Mouse (Mus musculus) heart, postnatal 25 days (tissue): ENCODE measurements around the gene Acbd5. TPM values are rescaled to one million over a fixed set of nuclear protein-coding genes. Genes with fewer than 3 reads are reported as not detected.
A peak's percentile ranks its signal among the peaks of the same experiment; 100 is the strongest.
"Not testable (repeated sequence)": the region's sequence is repeated elsewhere in the genome, so short reads cannot be mapped to it uniquely, and the experiment has no call there.

Source experiments
- DNase-seq: peaks from one replicate; pipeline ENCODE4 v3.0.0; 2022; ENCODE audit warnings: low spot score
- intact Hi-C: fragments of 180-260 bp; cut with DNase I; formaldehyde crosslinking; loops from one replicate; pipeline ENCODE4 v1.15.1; 2025
- total RNA-seq, 2 experiments: library from RNA; stranded (reverse); gene quantifications; 2 replicates each; pipeline ENCODE4 v1.2.3; 2021

Gene Acbd5
- 10 to 100 TPM; 25.0 to 30.2 TPM for total RNA-seq

DNA sequence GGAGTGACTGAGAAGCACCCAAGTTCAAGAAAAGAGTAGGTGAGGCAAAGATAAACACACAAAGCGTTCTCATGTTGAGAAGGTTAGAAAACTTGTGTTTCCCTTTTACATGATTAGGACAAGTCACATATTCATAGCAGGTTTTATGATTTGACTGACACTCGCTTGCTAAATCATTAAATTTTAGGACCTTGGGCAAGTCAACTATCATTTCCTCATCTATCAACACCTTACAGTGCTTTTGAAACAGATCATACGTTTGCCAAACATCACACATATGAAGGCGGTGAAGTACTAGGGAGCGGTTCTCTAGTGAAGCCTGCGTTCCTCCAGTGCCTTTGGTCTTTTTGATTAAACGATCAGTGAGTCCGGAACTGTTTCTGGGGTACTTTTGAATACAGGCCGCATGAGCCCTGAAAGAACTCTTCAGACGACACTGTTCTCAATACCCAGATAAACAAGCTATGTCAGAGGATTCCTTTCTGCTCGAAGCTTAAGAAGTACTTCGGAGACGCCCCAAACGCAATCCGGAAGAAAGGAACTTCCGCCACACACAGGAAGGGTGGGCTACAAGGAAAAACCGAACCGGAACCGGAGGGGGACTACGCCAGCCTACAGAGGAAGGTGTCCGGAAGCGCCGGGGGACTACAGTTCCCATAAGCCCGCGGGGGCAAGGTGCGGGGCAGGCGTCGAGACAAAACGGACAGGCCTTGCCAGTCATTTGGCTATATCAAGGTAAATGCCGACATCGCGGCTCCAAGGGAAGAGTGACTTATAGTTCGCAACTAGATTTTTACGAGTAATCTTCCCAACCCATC lies at the start of gene Acbd5:
Gene Acbd5, plus strand, starts transcription at position 616 of the 818 bp plus-strand sequence.
- intact Hi-C loops, result loop anchor here (1.0 to 10.0 kb wide), 3 partner anchors 28 to 173 kb away; partner anchors contain the start of gene Pdss1
- DNase-seq, result peak; percentile 92

DNA sequence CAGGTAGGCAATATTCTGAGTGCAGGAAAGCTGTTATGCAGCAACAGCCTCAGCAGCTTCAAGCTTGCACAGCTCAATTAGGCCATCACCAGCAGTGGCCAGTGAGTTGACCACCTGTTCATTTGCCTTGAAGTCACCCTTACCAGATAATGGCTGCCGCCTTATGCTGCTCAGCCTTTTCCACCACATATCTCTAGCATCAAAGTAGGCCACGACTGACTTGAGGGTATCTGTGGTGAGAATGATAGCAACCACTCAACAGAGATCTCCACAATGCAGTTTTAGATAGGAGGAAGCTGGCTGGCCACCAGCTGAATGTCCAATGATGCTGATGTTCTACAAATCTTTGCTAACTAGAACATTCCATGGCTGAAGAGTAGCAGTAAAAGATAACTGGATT lies 48.8 kb upstream of the Acbd5 start:
- DNase-seq, result no peak
- intact Hi-C loops, result no loop called here

DNA sequence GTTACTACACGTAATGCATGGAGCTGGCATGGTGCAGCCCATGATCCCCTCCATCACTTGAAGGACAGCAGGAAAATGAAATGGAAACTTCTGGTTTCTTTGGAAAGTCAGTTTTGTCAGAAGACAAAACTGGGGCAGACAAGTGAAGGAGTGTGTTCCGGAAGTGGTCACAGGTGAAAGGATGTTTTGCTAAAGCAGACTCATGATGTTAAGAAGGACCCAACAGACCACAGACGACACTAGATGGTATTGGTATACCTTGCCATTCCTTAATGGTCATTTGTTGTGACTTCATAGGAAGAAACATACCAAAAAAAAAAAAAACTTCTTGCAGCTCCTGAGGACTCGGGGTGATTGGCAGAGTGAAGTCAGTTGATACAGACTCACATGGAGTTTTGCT lies 46.6 kb upstream of the Acbd5 start:
- intact Hi-C loops, result loop anchor here (5.0 kb wide), 1 partner anchor 34 kb away; no protein-coding TSS in a partner anchor
- DNase-seq, result no peak

DNA sequence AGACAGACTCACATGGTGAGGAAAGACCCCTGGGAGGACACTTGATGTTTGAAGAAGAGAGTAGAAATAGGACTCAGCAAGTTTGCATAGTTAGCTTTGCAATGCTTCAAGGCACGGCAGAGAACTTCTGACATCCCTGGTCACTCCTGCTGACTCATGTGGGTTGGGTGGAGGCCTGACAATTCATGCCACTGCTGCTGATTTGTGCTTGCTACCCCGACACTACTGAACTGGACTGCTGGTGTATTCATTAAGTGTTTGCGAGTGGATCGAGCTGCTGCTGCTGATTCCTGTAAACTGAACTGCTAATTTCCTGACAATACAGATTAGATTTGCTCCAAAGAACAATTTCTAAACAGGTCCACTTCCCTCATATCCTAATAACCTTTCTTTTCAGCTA lies 46.2 kb upstream of the Acbd5 start:
- intact Hi-C loops, result loop anchor here (5.0 kb wide), 1 partner anchor 34 kb away; no protein-coding TSS in a partner anchor
- DNase-seq, result peak; percentile 37

DNA sequence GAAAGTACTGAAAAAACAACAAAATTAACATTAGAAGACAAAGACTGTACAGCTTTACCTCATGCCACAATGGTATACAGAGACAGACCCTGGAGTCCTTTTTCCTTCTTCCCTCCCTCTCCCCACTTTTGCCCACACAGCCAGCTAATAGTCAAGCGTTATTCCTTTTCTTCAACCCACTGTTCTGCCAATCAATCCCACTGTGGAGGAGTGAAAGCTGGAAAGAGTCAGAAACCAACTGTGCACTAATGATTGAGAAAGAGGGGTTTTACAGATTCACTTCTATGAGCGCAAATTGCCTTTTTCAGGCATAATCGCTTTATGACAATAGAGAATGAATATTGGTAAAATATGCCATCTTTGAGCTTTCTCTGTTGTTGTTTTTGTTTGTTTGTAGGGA lies 44.9 kb upstream of the Acbd5 start:
- no peak for DNase-seq
- intact Hi-C loops, result loop anchor here (5.0 kb wide), 1 partner anchor 36 kb away; no protein-coding TSS in a partner anchor

DNA sequence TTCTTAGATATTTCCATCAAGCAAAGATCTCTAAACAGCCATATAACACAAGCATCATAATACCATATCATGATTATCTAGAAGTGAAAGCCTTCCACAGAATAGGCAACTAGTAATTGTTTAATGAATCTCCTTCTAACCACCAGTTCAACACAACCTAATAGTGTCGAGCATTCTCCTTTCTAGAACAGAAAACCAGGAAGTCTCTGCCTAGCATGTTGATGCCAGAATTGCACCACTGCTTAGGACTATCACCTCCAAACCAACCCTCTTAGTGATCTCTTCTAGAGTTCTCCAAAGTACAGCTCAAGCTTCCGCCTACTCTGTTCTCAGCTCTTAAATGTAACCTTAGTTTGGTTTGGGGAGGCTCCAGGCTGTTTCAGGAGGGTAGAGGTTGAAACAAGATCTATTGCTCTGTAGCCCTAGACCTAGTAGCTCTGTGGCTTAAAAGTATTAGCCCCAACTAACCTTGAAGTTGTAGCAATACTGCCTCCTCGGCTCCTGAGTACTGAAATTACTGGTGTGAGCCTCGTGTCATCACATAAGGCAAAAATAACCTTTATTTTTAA lies 44.2 kb upstream of the Acbd5 start:
- intact Hi-C loops, result loop anchor here (5.0 kb wide), 1 partner anchor 36 kb away; no protein-coding TSS in a partner anchor
- DNase-seq, result no peak

DNA sequence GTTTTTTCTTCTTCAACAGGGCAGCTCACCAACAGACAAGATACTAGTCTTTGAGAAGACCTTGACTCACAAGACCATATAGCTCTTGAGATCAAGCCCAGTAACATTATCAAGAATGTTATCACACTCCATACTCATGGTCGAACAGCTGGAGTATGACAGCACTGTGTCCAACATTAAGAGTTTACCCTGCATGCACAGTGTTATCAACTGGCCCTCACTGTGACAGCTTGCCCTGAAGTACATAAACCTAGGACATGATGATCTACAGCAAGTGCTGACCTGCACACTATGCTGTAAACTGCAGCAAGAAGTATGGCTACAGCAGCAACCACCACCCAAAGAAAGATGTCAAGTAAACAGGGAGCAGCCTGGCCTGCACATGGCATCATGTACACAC lies 41.6 kb upstream of the Acbd5 start:
- intact Hi-C loops, result no loop called here
- DNase-seq, result no peak

DNA sequence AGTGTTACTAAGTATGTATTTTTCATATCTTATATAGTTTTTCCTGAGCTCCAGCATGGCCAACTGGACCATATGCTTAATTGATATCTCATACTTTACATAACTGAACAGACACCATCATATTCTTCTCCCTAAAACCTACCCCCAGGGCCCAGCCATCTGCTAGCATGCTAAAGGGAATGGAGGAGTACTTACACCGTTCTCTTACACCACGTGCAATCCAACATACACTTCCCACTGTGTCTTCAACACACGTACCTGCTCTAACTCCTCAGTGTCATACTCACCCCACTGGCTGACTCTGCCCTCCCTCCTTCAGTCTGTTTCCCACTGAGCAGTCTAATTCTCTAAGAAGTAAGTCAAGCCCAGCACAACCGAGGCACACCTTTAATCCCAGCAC lies 39.1 kb upstream of the Acbd5 start:
- intact Hi-C loops, result no loop called here

DNA sequence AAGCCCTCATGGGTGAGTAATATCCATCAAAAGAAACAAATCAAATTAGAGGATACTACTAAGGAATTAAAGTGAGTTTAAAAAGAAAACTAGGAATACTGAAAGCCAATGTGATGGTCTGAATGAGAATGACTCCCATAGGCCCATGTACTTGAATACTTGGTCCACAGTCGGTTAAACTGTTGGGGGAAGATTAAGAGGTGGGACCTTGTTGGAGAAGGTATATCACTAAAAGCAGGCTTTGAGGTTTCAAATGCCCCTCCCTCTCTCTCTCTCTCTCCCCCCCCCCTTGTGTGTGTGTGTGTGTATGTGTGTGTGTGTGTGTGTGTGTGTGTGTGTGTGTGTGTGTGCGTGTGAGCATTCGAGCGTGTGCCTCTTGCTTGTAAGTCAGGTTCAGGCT lies 37.3 kb upstream of the Acbd5 start:
- intact Hi-C loops, result loop anchor here (10.0 kb wide), 1 partner anchor 76 kb away; no protein-coding TSS in a partner anchor
- DNase-seq, result no peak

More for the DNA sequence above, 39.1 kb upstream of the Acbd5 start:
- DNase-seq, result no peak

DNA sequence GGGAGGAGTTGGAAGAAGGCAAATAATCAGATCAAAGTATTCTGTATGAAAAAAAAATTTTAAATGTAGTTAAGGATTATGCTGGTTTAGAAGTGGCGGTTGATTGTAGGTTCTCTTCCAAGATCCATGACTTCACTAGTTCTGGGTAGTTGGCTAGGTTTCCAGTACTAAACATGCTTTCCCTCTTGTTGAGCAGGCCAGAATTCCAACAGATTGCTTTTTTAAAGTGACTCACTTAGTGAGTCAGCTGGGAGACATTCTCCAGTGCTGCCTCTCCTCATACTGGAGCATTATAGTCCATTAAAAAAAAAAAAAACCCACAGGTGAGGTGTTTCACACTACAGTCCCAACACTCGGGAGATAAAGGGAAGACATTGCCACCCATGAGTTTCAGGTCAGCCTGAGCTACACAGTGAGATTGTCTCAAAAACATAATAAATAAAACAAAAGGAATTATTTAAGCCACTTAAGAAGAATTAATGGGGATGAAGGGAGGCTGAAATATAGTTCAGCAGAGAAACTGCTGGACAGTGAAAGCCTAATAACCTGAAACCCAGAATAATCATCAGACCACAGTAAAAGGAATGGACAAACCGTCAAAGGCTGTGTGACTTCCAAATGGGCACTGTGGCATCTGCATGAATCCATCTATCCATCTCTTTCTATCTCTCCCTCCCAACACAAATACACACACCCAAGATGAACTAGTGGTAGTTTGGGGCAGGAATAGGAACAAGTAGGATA lies 33.1 kb upstream of the Acbd5 start:
- no peak for DNase-seq

DNA sequence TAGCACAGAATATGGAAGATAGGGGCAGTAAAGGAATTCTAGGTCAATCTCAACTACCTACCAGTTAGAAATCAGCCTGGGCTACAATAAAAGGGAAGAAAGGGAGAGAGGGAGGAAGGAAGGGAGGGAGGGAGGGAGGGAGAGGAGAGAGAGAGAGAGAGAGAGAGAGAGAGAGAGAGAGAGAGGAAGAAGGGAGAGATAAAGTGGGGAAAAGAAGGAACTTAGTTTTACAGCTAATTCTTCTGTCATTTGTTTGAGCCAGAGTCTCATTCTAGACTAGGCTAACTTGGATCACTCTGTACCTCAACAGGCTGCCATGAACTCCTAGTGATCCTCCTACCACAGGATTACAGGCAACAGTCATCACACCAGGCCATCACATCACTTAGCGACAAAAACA lies 32.5 kb upstream of the Acbd5 start:
- intact Hi-C loops, result loop anchor here (10.0 kb wide), 1 partner anchor 81 kb away; no protein-coding TSS in a partner anchor
- DNase-seq, result no peak

More for the DNA sequence above, 33.1 kb upstream of the Acbd5 start:
- intact Hi-C loops, result loop anchor here (10.0 kb wide), 1 partner anchor 80 kb away; no protein-coding TSS in a partner anchor

DNA sequence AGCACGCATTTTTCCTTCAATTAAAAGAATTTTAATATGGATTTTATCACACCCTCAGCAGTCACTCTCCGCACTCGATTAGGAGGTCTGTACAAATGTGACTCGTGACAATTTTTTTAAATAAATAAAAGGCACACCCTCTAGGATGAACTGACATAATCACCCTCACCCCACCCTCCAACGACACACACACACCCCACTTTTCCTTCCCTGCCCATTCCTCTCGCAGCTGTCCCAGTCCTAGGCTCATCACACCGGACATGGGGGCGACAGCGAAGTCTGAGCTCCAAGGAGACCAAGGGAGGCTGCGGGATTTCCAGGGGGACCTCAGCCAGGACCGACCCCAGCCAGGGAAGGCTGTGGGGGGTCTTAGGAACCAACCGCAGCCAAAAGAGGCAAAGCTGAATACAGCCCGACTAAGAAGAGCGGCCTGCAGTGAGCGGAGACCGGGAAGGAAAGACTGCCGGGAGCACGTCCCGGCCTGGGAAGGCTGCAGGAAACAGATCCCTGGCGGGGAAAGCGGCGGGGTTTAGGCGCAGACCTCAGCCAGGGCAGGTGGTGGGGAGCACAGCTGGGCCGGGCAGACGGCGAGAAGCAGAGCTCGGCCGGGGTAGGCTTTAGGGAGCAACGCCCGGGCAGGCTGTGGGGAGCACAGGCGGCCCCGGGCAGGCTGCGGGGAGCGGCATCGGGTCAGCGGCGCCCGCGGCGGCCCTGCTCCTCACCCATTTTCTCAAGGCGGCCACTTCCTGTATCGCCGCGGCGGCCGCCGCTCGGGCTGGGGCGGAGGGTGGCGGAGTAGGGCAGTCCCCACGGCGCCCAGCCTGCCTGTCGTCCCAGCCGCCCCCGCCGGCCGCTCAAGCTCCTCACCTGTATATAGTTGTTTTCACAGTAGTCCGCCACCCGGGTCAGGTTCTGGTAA lies 28.6 kb upstream of the Acbd5 start:
- intact Hi-C loops, result loop anchor here (1.0 to 10.0 kb wide), 3 partner anchors 29 to 145 kb away; partner anchors contain the start of genes Acbd5 and Pdss1
- peak; percentile 39 for DNase-seq

DNA sequence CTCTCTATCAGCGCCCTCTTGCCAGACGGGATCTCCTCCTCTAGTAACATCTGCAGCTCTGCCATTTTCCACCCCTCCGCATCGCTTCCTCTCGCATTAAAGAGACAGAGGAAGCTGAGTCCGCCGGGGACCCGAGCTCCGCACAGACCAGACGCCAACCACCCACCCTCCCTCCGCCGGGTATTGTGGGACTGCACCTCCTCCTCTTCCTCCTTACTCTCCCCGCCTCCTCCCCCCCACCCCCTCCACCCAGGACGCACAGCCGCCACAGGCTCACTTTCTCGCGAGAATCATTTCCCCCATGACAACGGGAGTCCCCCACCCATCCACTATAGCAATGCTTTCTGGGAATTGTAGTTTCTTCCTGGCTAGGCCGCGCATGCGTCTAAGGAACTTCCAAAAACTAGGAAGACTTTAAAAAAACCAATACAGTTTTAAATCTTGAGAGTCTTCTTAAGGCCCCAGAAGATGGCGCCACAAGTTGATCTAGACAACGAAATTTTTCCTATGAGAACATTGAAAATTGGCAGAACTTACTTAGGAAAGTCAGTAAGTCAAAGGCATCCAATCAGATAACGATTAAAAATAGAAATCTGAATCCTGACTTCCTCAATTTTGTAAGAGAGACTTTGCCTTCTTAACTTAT lies 27.8 kb upstream of the Acbd5 start, which contains the start of gene Abi1:
Gene Abi1, minus strand, starts transcription at position 241 of the 646 bp plus-strand sequence.
- DNase-seq, result peak; percentile 90
- intact Hi-C loops, result no loop called here

DNA sequence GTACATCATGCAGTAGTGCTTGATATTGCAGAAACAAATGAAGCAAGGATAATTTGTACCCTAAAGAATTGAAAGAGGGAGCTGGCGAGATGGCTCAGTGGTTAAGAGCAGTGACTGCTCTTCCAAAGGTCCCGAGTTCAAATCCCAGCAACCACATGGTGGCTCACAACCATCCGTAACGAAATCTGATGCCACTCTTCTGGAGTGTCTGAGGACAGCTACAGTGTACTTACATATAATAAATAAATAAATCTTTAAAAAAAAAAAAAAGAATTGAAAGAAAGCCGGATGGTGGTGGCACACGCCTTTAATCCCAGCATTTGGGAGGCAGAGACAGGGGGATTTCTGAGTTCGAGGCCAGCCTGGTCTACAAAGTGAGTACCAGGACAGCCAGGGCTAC lies 27.3 kb upstream of the Acbd5 start:
- intact Hi-C loops, DNase-seq: not testable (repeated sequence)

DNA sequence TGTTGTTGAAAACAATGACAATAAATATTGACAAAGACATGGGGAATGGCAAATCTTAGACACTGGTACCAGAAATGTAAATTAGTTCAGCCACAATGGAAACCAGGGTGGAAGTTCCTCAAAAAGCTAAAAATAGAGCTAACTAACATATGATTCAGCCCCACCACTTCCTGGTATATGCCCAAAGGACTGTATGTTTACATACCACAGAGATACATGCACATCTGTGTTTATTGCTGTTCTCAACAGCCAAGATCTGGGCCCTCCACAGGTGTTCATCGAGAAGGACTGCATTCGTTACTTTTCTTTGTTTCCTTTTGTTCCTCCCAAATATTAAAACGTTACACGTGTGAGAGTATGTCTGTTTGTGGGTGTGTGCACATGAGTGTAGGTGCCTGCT lies 26.5 kb upstream of the Acbd5 start:
- intact Hi-C loops, result no loop called here
- no peak for DNase-seq

DNA sequence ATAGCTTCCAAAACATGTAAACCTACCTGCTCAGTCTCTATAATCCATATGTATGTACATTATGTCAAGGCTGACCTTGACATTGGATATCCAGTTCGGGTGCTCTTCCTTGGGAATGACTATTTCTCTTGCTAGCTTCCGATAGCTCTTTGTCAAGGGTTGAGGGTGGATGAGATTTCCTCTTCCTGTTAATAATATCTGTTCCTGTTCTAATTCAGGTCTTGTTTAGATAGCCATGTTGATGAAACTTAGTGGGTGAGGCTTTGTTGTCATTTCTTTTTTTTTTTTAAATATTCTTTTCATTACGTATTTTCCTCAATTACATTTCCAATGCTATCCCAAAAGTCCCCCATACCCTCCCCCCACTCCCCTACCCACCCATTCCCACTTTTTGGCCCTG lies 25.8 kb upstream of the Acbd5 start:
- intact Hi-C loops, result no loop called here
- DNase-seq, result no peak

DNA sequence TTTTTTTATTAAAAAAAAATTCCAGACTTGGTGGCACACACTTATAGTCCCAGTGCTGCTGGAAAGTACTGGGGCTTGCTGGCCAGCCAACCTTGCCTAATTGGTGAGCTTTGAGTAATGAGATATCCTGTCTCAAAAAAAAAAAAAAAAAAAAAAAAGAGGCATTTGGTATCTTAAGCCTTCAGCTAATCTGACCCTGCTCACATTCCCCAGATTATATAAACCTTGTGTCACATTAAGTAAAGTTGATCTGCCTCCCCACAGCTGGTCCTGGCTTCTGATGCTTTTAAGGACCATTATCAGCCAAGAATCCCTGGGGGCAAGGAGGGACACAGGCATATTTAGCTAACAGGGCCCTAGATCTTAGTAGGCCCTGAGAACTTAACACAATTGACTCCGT lies 22.3 kb upstream of the Acbd5 start:
- no peak for DNase-seq
- intact Hi-C loops, result no loop called here

DNA sequence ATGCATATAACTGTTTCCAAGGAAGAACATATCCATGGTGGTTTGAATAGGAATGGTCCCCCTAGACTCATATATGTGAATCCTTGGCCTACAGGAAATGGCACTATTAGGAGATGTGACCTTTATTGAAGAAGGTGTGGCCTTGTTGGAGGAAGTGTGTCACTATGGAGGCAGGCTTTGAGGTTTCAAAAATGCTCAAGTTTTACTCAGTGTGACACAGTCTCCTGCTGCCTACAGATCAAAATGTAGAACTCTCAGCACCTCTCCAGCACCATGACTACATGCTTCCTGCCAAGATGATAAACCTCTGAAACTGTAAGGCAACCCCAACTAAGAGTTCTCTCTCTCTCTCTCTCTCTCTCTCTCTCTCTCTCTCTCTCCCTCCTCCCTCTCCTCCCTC lies 20.0 kb upstream of the Acbd5 start:
- DNase-seq, result no peak

DNA sequence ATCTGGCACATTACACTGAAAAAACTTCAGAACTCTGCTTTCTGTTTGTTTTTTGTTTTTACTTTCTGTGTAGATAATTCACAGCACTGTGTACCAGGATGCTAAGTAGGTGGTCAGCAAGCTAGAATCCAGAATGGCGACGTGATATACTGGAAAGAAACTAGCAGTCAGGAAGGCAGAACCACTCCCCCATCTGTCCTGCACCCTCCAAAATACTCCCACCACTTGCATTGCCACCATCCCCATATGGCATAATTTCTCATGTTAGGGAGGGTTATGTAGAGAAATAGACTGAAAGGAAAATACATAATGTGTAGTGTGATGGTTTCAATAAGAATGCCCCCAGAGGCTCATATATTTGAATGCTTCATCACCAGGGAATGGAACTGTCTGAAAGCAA lies 16.1 kb upstream of the Acbd5 start:
- DNase-seq, result no peak
- intact Hi-C loops, result no loop called here

More for the DNA sequence above, 20.0 kb upstream of the Acbd5 start:
- intact Hi-C loops, result no loop called here
